Mouse (Mus musculus) cerebellum, adult 8-10 months (tissue): ENCODE measurements at regions not wholly inside any gene's neighbourhood (a gene's known extent, or its start where the extent isn't known, plus 50 kb on each side); places are given as distances from the start of the nearest gene placed in this dataset.
A peak's percentile ranks its signal among the peaks of the same experiment; 100 is the strongest.
"Not testable (repeated sequence)": the region's sequence is repeated elsewhere in the genome, so short reads cannot be mapped to it uniquely, and the experiment has no call there.

ENCODE experiments used
- DNase-seq: peaks from one replicate; pipeline ENCODE4 v3.0.0; 2022

GRCm38 (mm10) chr15:26953818-26954385 lies 58.5 kb upstream of the Fbxl7 start:
- no peak for DNase-seq

DNA sequence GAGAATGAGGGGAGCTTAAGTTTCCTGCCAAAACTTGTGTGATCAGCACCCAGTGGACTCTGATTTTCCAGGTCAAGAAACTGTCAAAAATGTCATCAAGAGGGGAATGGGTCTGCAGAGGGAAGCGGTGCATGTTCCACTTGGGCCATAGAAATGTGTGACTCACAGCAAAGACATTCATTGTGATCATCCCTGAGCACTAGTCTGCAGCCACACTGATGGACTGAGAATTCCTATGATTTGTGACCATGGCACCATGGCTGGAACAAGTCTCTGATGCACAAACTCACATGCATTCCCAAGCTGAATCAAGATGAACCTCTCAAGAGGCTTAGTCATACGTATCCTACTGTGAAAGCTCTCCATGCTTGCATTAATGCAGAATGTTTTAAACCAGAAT lies 63.6 kb upstream of the Fbxl7 start:
- no peak for DNase-seq

GRCm38 (mm10) chr15:26968392-26969025 lies 73.1 kb upstream of the Fbxl7 start:
- no peak for DNase-seq

DNA sequence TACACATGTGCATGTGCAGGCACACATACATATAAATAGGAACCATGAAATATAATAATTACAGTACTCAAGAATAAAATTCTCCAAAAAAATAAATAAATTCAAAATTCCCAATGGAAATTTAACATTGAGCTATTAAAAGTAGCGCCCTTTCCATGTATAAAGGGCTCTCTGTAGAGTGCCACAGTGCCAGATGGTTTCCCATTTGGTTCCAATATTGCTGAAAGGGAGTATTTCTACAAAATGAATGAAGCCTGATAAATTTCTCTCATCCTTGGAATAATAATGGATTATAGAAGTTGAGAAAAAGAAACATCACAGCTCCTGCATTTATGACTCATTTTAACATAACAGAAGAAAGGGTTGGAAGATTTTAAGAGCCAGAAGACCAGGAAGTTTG lies 75.4 kb upstream of the Fbxl7 start:
- no peak for DNase-seq

GRCm38 (mm10) chr15:26993054-26993453 lies 97.7 kb upstream of the Fbxl7 start:
- DNase-seq = no peak

DNA sequence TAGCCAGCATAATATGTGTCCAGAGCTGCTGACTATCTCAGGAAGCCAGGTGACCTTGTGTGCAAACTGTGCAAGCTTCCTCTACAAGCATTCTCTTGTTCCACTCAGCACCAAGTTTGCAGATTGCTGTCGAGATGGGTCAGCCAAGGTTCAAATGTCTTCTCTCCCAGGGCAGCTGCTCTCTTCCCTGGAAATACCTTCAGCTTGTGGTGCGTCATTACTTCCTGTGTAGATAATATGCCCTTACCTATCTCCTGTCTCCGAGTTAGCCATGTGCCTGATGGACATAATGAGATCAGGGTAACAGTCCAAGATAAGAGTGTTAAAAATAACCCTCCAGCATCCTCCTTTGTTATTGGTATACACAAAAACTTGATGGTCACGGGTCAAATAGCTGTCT lies 113.7 kb upstream of the Fbxl7 start:
- no peak for DNase-seq

DNA sequence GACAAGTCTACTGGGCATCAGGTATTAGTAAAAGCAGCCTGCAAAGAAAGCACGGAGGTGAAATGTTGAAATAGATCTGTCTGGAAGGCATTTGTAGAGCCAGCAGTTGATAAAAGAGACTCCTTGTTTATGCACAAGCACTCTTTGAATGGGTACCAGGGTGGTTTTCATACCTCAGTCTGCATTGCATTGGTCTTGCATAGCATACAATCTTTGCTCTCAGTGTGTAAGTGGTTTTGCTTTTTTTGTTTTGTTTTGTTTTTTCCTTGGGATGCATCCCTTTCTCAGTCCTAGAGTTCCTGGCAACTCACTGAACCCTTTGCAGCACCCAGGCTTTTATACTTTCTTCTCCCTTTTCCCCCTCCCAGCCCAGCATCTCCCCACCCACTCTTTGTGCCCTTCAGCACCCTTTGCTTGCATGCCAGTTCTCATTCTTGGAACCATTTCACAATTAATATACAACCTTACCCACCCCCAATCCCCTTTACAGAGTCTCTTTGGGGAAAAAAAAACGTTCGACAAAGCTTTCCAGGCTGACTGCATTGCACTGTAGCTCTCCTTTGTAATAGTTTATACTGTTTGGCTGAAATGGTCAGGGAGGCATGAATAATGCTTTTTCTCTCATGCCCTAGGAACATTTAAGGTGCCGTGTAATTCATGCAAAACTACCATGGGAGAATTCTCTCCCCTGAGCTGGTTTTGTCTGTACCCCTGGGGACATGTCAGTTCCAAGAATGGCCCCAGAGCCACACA lies 118.7 kb upstream of the Fbxl7 start:
- no peak for DNase-seq

DNA sequence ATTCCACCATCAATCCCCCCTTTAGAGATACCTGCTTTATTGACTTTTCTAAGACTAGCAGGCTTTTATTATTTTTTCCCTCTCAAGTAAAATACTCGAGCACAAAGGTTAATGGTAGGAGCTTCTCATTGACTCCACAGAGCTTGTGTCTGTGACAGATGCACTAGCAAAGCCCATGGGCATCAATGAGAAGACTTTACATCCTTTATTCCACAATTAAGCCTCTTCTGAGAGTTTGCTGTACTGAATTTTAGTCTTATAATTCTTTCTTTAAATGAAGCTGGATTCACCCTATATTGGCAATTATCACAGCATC lies 119.2 kb upstream of the Fbxl7 start:
- DNase-seq = no peak

- no peak for DNase-seq
Observed at GRCm38 (mm10) chr15:27020471-27020870, 125.1 kb upstream of the Fbxl7 start.

DNA sequence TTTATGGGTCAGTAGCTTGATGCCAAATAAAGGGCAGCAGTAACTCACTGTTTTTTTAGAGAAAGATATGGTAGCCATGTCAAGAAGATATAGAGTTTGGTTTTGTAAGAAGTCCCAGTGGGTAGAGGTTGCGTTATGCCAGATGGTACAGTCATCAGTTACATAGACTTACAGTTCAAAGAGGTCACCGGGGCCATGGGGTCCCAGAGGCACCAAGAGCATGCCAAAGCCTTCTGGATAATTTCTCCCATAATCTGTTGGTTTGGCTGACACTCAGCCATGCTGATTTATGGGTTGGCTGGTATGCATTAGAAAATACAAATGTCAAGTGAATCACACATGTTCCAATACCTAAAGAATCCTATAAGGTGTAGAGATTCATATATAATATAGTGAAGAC lies 137.9 kb upstream of the Fbxl7 start:
- no peak for DNase-seq

GRCm38 (mm10) chr15:27043788-27044187 lies 148.4 kb upstream of the Fbxl7 start:
- DNase-seq = no peak

GRCm38 (mm10) chr15:27050673-27051072 lies 155.3 kb upstream of the Fbxl7 start:
- no peak for DNase-seq

GRCm38 (mm10) chr15:27063456-27063855 lies 168.1 kb upstream of the Fbxl7 start:
- DNase-seq = peak; percentile 3

- DNase-seq = peak; percentile 14
Observed at GRCm38 (mm10) chr15:27063971-27064370, 168.6 kb upstream of the Fbxl7 start.

- DNase-seq = no peak
Observed at GRCm38 (mm10) chr15:27067691-27068090, 172.3 kb upstream of the Fbxl7 start.

- DNase-seq = no peak
Observed at GRCm38 (mm10) chr15:27077926-27078325, 182.5 kb upstream of the Fbxl7 start.

- no peak for DNase-seq
Observed at GRCm38 (mm10) chr15:27082826-27083225, 187.4 kb upstream of the Fbxl7 start.

GRCm38 (mm10) chr15:27083596-27083995 lies 188.2 kb upstream of the Fbxl7 start:
- no peak for DNase-seq

GRCm38 (mm10) chr15:27089155-27089554 lies 193.8 kb upstream of the Fbxl7 start:
- no peak for DNase-seq

DNA sequence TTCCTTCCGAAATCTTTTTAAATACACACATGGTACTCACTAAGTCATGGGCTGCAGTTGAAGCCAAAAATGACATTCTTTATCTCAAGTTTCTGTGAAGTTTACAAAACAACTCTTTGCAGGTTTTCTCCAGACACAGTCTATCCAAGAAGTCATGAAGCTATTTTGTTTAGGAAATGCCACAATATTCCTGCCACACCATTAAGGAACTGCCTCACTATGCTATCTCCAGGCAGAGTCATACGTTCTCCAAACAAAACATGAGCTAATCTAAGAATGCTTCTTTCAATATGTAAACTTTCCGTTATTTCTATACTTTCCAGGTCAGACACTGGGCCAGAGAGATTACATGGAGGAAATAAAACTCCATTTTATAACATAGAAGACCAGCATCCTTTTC lies 198.7 kb upstream of the Fbxl7 start:
- no peak for DNase-seq

GRCm38 (mm10) chr15:27095231-27095630 lies 199.9 kb upstream of the Fbxl7 start:
- no peak for DNase-seq

GRCm38 (mm10) chr15:27101610-27102009 lies 206.2 kb upstream of the Fbxl7 start:
- not testable (repeated sequence) for DNase-seq

DNA sequence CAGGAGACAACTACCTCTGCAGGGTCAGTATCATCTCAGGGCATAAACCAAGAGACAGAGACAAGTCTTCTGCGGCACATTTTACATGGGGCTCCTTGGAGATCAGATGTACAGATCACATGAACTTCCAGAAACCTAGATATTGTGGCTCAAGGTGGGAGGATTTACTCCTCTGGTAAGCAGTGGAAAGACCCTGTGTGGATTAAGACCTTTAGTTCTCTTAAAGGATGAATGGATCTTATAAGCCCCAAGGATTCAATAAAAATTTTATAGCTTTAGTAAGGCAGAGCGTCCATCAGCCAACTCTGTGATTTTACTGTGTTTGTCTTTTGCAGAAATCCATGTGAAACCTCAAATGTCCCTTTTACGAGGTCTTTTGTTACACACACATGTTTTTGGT lies 213.8 kb upstream of the Fbxl7 start:
- no peak for DNase-seq

- no peak for DNase-seq
Observed at GRCm38 (mm10) chr15:27129697-27130096, 234.3 kb upstream of the Fbxl7 start.

- DNase-seq = no peak
Observed at GRCm38 (mm10) chr15:27132761-27133160, 237.4 kb upstream of the Fbxl7 start.
